ENCODE assay signal across 9 mouse cellular contexts in the genomic region with DNA sequence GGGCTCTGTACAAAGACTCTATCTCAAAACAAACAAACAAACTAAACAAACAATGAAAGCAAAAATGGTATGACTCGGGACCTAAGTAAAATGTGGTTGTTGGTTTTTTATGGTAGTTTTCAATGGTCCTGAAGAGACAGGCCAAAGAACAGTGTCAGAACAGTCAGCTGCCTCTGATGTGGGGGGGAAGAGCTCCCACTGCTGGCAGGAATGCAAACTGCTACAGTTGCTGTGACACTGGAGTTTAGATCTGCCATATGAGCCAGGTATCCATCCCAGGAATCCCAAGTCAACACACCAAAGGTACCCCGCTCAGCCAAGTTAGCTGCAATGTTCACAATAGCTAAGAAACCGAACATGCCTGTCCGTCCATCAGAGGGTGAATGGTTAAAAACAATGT. TPM values are rescaled to one million over a fixed set of nuclear protein-coding genes. Genes with fewer than 3 reads are reported as not detected.
A peak's percentile ranks its signal among the peaks of the same experiment; 100 is the strongest.
DNase-seq lines count a peak whose midpoint lies in the region; ATAC-seq and TF ChIP-seq lines count a peak whose summit lies in the region.
"Had no signal": no experiment of that assay in that cellular context is flagged by ENCODE, and none has a peak within 500 bp of the region (broad histone marks: within the 10 kb centered on the region; RNA-seq: fewer than 3 reads in every experiment).

No protein-coding gene starts in this region.

- TF ChIP-seq CTCF in cortical plate, adult 2 months (IDR thresholded peaks at IDR 0.05; ENCODE audit: extremely low read depth, insufficient read depth, low read length) = peak; percentile 95
- peak; percentile 85 for TF ChIP-seq CTCF in left cerebral cortex, adult 2 months (IDR thresholded peaks at IDR 0.05)

- intact Hi-C loops in left cerebral cortex, adult 2 months (cut with DNase I) = loop anchor here (2.0 to 5.0 kb wide), 2 partner anchors 56 to 123 kb away; a partner anchor contains a TSS

- DNase-seq in adrenal gland, adult (ENCODE audit: inconsistent age in 2 of 2, low spot score in 1 of 2) = peak; percentile 48 to 74
- no peak for DNase-seq in adrenal gland, postnatal 4 days (ENCODE audit: low spot score in 2 of 2)
- peak; percentile 40 for DNase-seq in urinary bladder, postnatal 25 days (ENCODE audit: low spot score)
- no peak for DNase-seq in urinary bladder, adult 2 months (ENCODE audit: low spot score)
- peak; percentile 61 for DNase-seq in heart, postnatal 4 days
- peak; percentile 30 to 52 for DNase-seq in left cerebral cortex, adult 2 months (ENCODE audit: extremely low spot score in 1 of 2, low spot score in 2 of 2)

- TF ChIP-seq POLR2A in cortical plate, adult 2 months (IDR thresholded peaks at IDR 0.05; ENCODE audit: extremely low read depth, insufficient read depth, low read length) = no peak

- H3K27ac ChIP-seq in cortical plate, adult 2 months (ENCODE audit: insufficient read depth, low read length) = no peak overlapping the region
- H3K27ac ChIP-seq in left cerebral cortex, adult 2 months = no peak overlapping the region

- H3K4me1 ChIP-seq in cortical plate, adult 2 months (ENCODE audit: control insufficient read depth, insufficient read depth, low read length) = no peaks in the 10 kb centered on the region

- no peak overlapping the region for H3K4me3 ChIP-seq in cortical plate, adult 2 months (ENCODE audit: insufficient read depth, low read length)
- H3K4me3 ChIP-seq in left cerebral cortex, adult 2 months = no peak overlapping the region

- peak; percentile 68 for ATAC-seq in monocyte, adult 5-6 weeks (replicated peaks; ENCODE audit: insufficient number of reproducible peaks, low FRiP score, low TSS enrichment, poor library complexity, severe bottlenecking)

RNA-seq across cellular contexts. Expression of a gene that starts 19.1 kb away (rescaled TPM):
- total RNA-seq in adrenal gland, postnatal 4 days (2021) = not detected
- polyA plus RNA-seq in urinary bladder, adult 2 months (2012; rRNA removed) = not detected in 2 replicates
- polyA plus RNA-seq in cortical plate, adult 2 months (2012; rRNA removed) = not detected in 2 replicates
- total RNA-seq in heart, postnatal 4 days (2021) = not detected
- total RNA-seq in left cerebral cortex, adult 2 months (2021) = not detected
- not detected in 3 replicates for total RNA-seq in monocyte, adult 5-6 weeks (2017)
- total RNA-seq: layer of hippocampus, adult 18-20 months had no signal

RNA-seq across cellular contexts. Expression of a gene that starts 25.2 kb away (rescaled TPM):
- 10 to 100 TPM; 25.0 to 31.2 TPM for total RNA-seq in adrenal gland, postnatal 4 days (2021)
- 22.3 and 23.1 TPM in 2 replicates for polyA plus RNA-seq in urinary bladder, adult 2 months (2012; rRNA removed)
- 16.7 and 17.1 TPM in 2 replicates for polyA plus RNA-seq in cortical plate, adult 2 months (2012; rRNA removed)
- total RNA-seq in heart, postnatal 4 days (2021) = 10 to 100 TPM; 12.2 to 12.8 TPM
- total RNA-seq in left cerebral cortex, adult 2 months (2021) = 10 to 100 TPM; 14.6 to 16.8 TPM
- total RNA-seq in monocyte, adult 5-6 weeks (2017) = 70.1 to 71.8 TPM (median 71.7 TPM) in 3 replicates

RNA-seq across cellular contexts. Expression of a gene that starts 25.2 kb away (rescaled TPM):
- total RNA-seq in adrenal gland, postnatal 4 days (2021) = 10 to 100 TPM; 39.5 to 47.1 TPM
- polyA plus RNA-seq in urinary bladder, adult 2 months (2012; rRNA removed) = 27.8 and 30.3 TPM in 2 replicates
- polyA plus RNA-seq in cortical plate, adult 2 months (2012; rRNA removed) = 30.1 TPM in 2 replicates
- total RNA-seq in heart, postnatal 4 days (2021) = 10 to 100 TPM; 22.9 to 23.8 TPM
- 10 to 100 TPM; 34.3 to 36.4 TPM for total RNA-seq in left cerebral cortex, adult 2 months (2021)
- total RNA-seq in monocyte, adult 5-6 weeks (2017) = 66.3 to 96.5 TPM (median 95.7 TPM) in 3 replicates

RNA-seq across cellular contexts. Expression of a gene that starts 27.9 kb away (rescaled TPM):
- total RNA-seq in adrenal gland, postnatal 4 days (2021) = not detected
- polyA plus RNA-seq in urinary bladder, adult 2 months (2012; rRNA removed) = not detected in 2 replicates
- 0.04 TPM in 1 of 2 replicates, not detected in the other for polyA plus RNA-seq in cortical plate, adult 2 months (2012; rRNA removed)
- total RNA-seq in heart, postnatal 4 days (2021) = not detected
- total RNA-seq in left cerebral cortex, adult 2 months (2021) = not detected
- total RNA-seq in monocyte, adult 5-6 weeks (2017) = not detected in 3 replicates
- total RNA-seq: layer of hippocampus, adult 18-20 months had no signal

RNA-seq across cellular contexts. Expression of a gene that starts 38.3 kb away (rescaled TPM):
- total RNA-seq in adrenal gland, postnatal 4 days (2021) = 1 to 10 TPM in 1 of 2 experiments, not detected in 1; 1.7 TPM
- not detected in 2 replicates for polyA plus RNA-seq in urinary bladder, adult 2 months (2012; rRNA removed)
- not detected in 2 replicates for polyA plus RNA-seq in cortical plate, adult 2 months (2012; rRNA removed)
- not detected for total RNA-seq in heart, postnatal 4 days (2021)
- total RNA-seq in left cerebral cortex, adult 2 months (2021) = not detected
- not detected in 3 replicates for total RNA-seq in monocyte, adult 5-6 weeks (2017)
- total RNA-seq: layer of hippocampus, adult 18-20 months had no signal

Comparison
In these comparisons a context has a peak if more than half of its experiments do, and no peak if none do; other contexts are left out.
1. DNase-seq: peak in adrenal gland, adult (2 of 2), urinary bladder, postnatal 25 days (single experiment), heart, postnatal 4 days (single experiment) and left cerebral cortex, adult 2 months (2 of 2); none in adrenal gland, postnatal 4 days (0 of 2) and urinary bladder, adult 2 months (single experiment).